Mouse (Mus musculus) neutrophil, adult 59 days (primary cell): Measurements from ENCODE around the gene Olfr119. TPM values are rescaled to one million over a fixed set of nuclear protein-coding genes. Genes with fewer than 3 reads are reported as not detected.

Source experiments
- total RNA-seq, 2 experiments: library from RNA; stranded (reverse); gene quantifications; 1 replicate in 1 of 2; 2 replicates in 1 of 2; pipeline ENCODE4 v1.2.4; 2023

Olfr119 gene
- total RNA-seq = not detected

GRCm38 (mm10) chr17:37696264-37696663 is at the start of gene Olfr119:
Olfr119 (plus strand) TSS chr17:37696564.

GRCm38 (mm10) chr17:37663682-37664081 is 32.7 kb upstream of the Olfr119 start, which contains the start of gene Olfr117:
Olfr117 (minus strand) TSS chr17:37663782.

GRCm38 (mm10) chr17:37666688-37667087 is 29.7 kb upstream of the Olfr119 start, which contains the start of gene Olfr118:
Olfr118 (plus strand) TSS chr17:37666988.

GRCm38 (mm10) chr17:37721508-37721907 is 25.1 kb downstream of the Olfr119 start, which contains the start of gene Olfr120:
Olfr120 (plus strand) TSS chr17:37721808.

Other genes starting within 250 kb of the Olfr119 start
- gene Olfr109, start 237.6 kb upstream of the Olfr119 start, total RNA-seq = not detected
- gene H2-M2, start 213.0 kb upstream of the Olfr119 start, total RNA-seq = not detected
- not detected for gene Olfr110, start 204.1 kb upstream of the Olfr119 start, total RNA-seq
- not detected for gene Olfr111, start 188.5 kb upstream of the Olfr119 start, total RNA-seq
- gene Olfr112, start 127.1 kb upstream of the Olfr119 start, total RNA-seq = not detected
- gene Olfr113, start 118.9 kb upstream of the Olfr119 start, total RNA-seq = not detected
- not detected for gene Olfr114, start 103.8 kb upstream of the Olfr119 start, total RNA-seq
- not detected for gene Olfr115, start 69.5 kb upstream of the Olfr119 start, total RNA-seq
- gene Olfr116, start 69.4 kb upstream of the Olfr119 start, total RNA-seq = not detected
- not detected for gene Olfr117, start 32.8 kb upstream of the Olfr119 start, total RNA-seq
- gene Olfr118, start 29.6 kb upstream of the Olfr119 start, total RNA-seq = not detected
- gene Olfr120, start 25.2 kb downstream of the Olfr119 start, total RNA-seq = not detected
- not detected for gene Olfr121, start 52.3 kb downstream of the Olfr119 start, total RNA-seq
- gene Olfr122, start 72.0 kb downstream of the Olfr119 start, total RNA-seq = not detected
- gene Olfr123, start 97.0 kb downstream of the Olfr119 start, total RNA-seq = not detected
- not detected for gene Olfr124, start 103.3 kb downstream of the Olfr119 start, total RNA-seq
- gene Olfr125, start 136.4 kb downstream of the Olfr119 start, total RNA-seq = not detected
- gene Olfr126, start 150.9 kb downstream of the Olfr119 start, total RNA-seq = not detected
- gene Olfr127, start 203.9 kb downstream of the Olfr119 start, total RNA-seq = not detected
- not detected for gene Olfr128, start 224.0 kb downstream of the Olfr119 start, total RNA-seq